Mouse (Mus musculus): ENCODE data around the gene Hdgfl3. TPM values are rescaled to one million over a fixed set of nuclear protein-coding genes. Genes with fewer than 3 reads are reported as not detected.
A peak's percentile ranks its signal among the peaks of the same experiment; 100 is the strongest.

Hdgfl3 gene
- polyA plus RNA-seq, 1 experiment from 2014 or later = 14.4 TPM

DNA sequence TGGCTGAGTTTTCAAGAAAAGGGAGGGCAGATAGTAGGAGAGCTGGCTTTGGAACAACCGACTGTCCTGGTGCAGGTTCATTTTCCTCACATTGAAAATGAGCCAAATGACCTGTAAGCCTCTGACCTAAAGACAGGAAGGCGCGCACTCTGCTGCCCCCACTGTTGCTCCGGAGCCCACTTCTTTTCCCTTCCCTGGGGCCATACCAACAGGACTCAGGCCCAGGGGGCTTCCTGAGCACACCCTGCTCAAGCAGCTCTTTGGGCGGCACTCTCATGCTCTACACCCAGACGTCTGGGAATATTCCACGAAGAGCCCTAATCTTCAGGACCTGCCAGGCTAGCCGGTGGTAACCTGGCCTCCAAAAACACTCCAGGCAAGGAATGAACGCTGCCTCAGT is 76.0 kb downstream of the Hdgfl3 start:
- no peaks in the 10 kb centered on the region for H3K36me3 ChIP-seq (ENCODE audit: insufficient read depth)
- H3K4me3 ChIP-seq (ENCODE audit: low read depth, low read length) = peak overlapping the region; percentile 50
- no peaks in the 10 kb centered on the region for H3K4me1 ChIP-seq (ENCODE audit: insufficient read depth)
- DNase-seq (peak; percentile 19), ATAC-seq (ENCODE audit: insufficient read depth) (no peak)
- peak overlapping the region; percentile 92 for H3K4me2 ChIP-seq
- no peak for TF ChIP-seq CTCF (IDR thresholded peaks at IDR 0.05; ENCODE audit: low read depth)
- H3K27ac ChIP-seq (ENCODE audit: low read depth) = no peak overlapping the region
- H3K9me3 ChIP-seq (ENCODE audit: low read depth, low read length) = no peaks in the 10 kb centered on the region
- 7% methylated on average over 9 of the region's 9 CpGs for WGBS
- H3K27me3 ChIP-seq (ENCODE audit: insufficient read depth, low read length) = peaks cover 39% of the 10 kb centered on the region
- no peak overlapping the region for H3K9ac ChIP-seq

- H3K27me3 ChIP-seq (ENCODE audit: insufficient read depth, low read length) = peaks cover 39% of the 10 kb centered on the region
- no peak overlapping the region for H3K27ac ChIP-seq (ENCODE audit: low read depth)
- no peak overlapping the region for H3K9ac ChIP-seq
- no peaks in the 10 kb centered on the region for H3K4me1 ChIP-seq (ENCODE audit: insufficient read depth)
- no peak overlapping the region for H3K4me3 ChIP-seq (ENCODE audit: low read depth, low read length)
- H3K9me3 ChIP-seq (ENCODE audit: low read depth, low read length) = no peaks in the 10 kb centered on the region
- DNase-seq (no peak), ATAC-seq (ENCODE audit: insufficient read depth) (no peak)
- WGBS = 67% methylated on average over 4 of the region's 4 CpGs
- no peak for TF ChIP-seq CTCF (IDR thresholded peaks at IDR 0.05; ENCODE audit: low read depth)
- H3K4me2 ChIP-seq = no peak overlapping the region
- no peaks in the 10 kb centered on the region for H3K36me3 ChIP-seq (ENCODE audit: insufficient read depth)
These were observed 78.1 kb downstream of the Hdgfl3 start for GRCm38 (mm10) chr7:81856221-81856620.

DNA sequence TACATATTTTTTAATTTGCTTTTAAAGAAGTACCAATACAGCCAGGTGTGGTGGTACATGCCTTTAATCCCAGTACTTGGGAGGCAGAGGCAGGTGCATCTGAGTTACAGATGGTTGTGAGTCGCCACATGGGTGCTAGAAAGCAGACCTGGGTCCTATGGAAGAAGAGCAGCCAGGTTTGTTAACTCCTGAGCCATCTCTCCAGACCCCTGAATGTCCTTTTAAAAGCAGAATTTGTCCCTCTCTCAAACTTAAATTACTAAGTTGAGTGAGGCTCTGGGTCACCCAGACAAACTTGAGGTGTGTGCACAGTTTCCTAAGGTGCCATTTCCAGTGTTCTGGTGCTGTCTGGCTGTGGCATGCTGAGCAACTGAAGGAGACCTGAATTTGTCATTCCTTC is 78.6 kb downstream of the Hdgfl3 start, which contains the start of gene Gm10160:
TSS of gene Gm10160 (minus strand) at position 101 of the 400 bp plus-strand sequence.
- ATAC-seq (ENCODE audit: insufficient read depth) (no peak), DNase-seq (no peak)
- Histone ChIP-seq H3K4me2 (peak within 1 kb of the TSS; percentile 36), H3K9ac (no peak within 1 kb of the TSS), H3K4me3 (ENCODE audit: low read depth, low read length) (no peak within 1 kb of the TSS), H3K27me3 (ENCODE audit: insufficient read depth, low read length) (peaks cover 37% of the 10 kb centered on the region), H3K36me3 (ENCODE audit: insufficient read depth) (no peaks in the 10 kb centered on the region), H3K27ac (ENCODE audit: low read depth) (no peak within 1 kb of the TSS), H3K9me3 (ENCODE audit: low read depth, low read length) (no peaks in the 10 kb centered on the region), H3K4me1 (ENCODE audit: insufficient read depth) (no peaks in the 10 kb centered on the region)
- WGBS = 64% methylated on average over 1 of the region's 1 CpGs
- TF ChIP-seq CTCF (IDR thresholded peaks at IDR 0.05; ENCODE audit: low read depth) = no peak

DNA sequence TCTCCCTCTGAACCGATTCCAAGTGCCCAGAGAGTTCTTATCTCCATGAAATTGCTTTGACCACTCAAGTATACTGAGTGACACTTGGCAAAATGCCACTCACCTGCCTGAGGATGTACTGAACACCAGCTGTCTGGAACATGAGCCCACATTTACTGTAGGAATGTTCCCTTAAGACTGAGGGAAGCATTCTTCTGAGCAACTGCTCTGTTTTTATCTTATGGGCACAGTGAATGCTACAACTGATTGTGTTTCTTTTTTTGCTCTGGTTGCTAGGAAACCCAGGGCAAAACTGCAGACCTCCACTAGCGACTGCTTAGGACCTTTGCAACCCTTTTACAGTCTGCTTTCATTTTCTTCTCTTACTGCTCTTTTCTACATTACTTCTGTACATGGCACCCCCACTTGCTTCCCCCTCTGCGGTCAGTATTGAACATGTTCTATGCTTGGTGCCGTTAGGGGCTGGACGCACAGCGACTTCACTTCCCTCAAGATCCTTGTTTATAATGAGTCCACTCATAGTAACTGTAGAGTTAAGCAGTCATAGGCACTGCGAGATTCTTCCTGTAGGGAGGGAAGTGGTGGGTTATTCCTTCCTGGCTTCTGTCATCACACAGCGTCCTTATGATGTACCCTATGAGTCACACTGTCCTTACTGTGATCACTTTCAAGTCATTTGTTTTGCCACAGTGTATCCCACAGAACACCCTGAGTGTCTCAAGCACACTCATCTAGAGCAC is 79.5 kb downstream of the Hdgfl3 start:
- Histone ChIP-seq H3K4me2 (peak overlapping the region; percentile 36), H3K4me3 (ENCODE audit: low read depth, low read length) (no peak overlapping the region), H3K9ac (no peak overlapping the region), H3K27me3 (ENCODE audit: insufficient read depth, low read length) (peaks cover 28% of the 10 kb centered on the region), H3K36me3 (ENCODE audit: insufficient read depth) (no peaks in the 10 kb centered on the region), H3K4me1 (ENCODE audit: insufficient read depth) (no peaks in the 10 kb centered on the region), H3K27ac (ENCODE audit: low read depth) (no peak overlapping the region), H3K9me3 (ENCODE audit: low read depth, low read length) (no peaks in the 10 kb centered on the region)
- DNase-seq = peak; percentile 32
- no peak for ATAC-seq (ENCODE audit: insufficient read depth)
- WGBS = 50% methylated on average over 8 of the region's 8 CpGs
- TF ChIP-seq CTCF (IDR thresholded peaks at IDR 0.05; ENCODE audit: low read depth) = no peak

GRCm38 (mm10) chr7:81851706-81852105 is 82.6 kb downstream of the Hdgfl3 start:
- ATAC-seq (ENCODE audit: insufficient read depth) = no peak
- WGBS = 72% methylated on average over 3 of the region's 3 CpGs

DNA sequence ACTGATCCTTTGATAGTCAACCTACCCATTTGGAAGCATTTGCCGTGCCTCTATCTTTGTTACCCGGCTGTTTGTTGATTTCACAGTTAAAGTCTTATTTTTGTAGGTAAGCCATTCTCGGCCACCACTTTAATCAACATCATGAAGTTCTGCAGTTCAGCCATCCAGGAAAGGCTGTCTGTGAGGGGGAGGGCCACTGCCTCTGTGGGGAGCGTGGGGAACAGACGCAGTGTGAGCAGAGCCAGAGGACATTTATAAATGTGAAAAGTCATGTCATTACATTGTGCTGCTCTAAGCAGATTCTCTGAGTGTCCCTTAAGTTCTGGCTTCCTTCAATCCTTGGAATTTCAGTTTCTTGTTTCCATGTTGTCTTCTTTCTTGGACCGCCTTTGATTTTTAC is 84.1 kb downstream of the Hdgfl3 start:
- ATAC-seq (ENCODE audit: insufficient read depth) (no peak), DNase-seq (no peak)
- H3K36me3 ChIP-seq (ENCODE audit: insufficient read depth) = no peaks in the 10 kb centered on the region
- H3K27ac ChIP-seq (ENCODE audit: low read depth) = no peak overlapping the region
- H3K4me2 ChIP-seq = no peak overlapping the region
- no peaks in the 10 kb centered on the region for H3K9me3 ChIP-seq (ENCODE audit: low read depth, low read length)
- no peaks in the 10 kb centered on the region for H3K4me1 ChIP-seq (ENCODE audit: insufficient read depth)
- WGBS = 68% methylated on average over 6 of the region's 6 CpGs
- no peak for TF ChIP-seq CTCF (IDR thresholded peaks at IDR 0.05; ENCODE audit: low read depth)
- H3K27me3 ChIP-seq (ENCODE audit: insufficient read depth, low read length) = no peaks in the 10 kb centered on the region
- H3K9ac ChIP-seq = no peak overlapping the region
- no peak overlapping the region for H3K4me3 ChIP-seq (ENCODE audit: low read depth, low read length)

More at GRCm38 (mm10) chr7:81851706-81852105, 82.6 kb downstream of the Hdgfl3 start:
- no peak overlapping the region for H3K9ac ChIP-seq
- no peak overlapping the region for H3K27ac ChIP-seq (ENCODE audit: low read depth)
- no peak overlapping the region for H3K4me3 ChIP-seq (ENCODE audit: low read depth, low read length)
- H3K4me2 ChIP-seq = no peak overlapping the region
- H3K36me3 ChIP-seq (ENCODE audit: insufficient read depth) = no peaks in the 10 kb centered on the region
- TF ChIP-seq CTCF (IDR thresholded peaks at IDR 0.05; ENCODE audit: low read depth) = no peak
- 0 out of 2 replicates have a peak, but pooled peaks cover 3% of the 10 kb centered on the region for H3K27me3 ChIP-seq (ENCODE audit: insufficient read depth, low read length)
- no peak for DNase-seq
- H3K4me1 ChIP-seq (ENCODE audit: insufficient read depth) = no peaks in the 10 kb centered on the region
- no peaks in the 10 kb centered on the region for H3K9me3 ChIP-seq (ENCODE audit: low read depth, low read length)

DNA sequence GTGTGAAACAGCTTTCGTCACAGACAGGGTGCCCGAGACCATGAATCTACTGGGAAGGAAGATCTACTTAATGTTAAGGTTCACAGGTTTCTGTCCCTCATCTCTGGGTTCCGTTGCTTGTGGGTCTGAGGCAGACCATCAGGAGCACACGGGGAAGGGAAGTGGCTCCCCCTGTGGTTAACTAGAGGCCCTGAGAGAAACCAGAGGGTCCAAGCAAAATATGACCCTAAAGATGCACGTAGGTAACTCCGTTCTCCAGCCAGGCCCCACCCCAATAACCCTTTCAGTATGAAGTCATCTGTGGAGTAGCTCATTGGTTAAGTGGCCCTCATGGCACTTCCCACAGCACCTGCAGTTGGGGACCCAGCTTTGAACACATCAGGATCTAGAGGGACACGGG is 84.6 kb downstream of the Hdgfl3 start:
- Histone ChIP-seq H3K4me3 (ENCODE audit: low read depth, low read length) (no peak overlapping the region), H3K4me1 (ENCODE audit: insufficient read depth) (no peaks in the 10 kb centered on the region), H3K9ac (no peak overlapping the region), H3K27ac (ENCODE audit: low read depth) (no peak overlapping the region), H3K36me3 (ENCODE audit: insufficient read depth) (no peaks in the 10 kb centered on the region), H3K4me2 (no peak overlapping the region), H3K27me3 (ENCODE audit: insufficient read depth, low read length) (no peaks in the 10 kb centered on the region), H3K9me3 (ENCODE audit: low read depth, low read length) (no peaks in the 10 kb centered on the region)
- 79% methylated on average over 7 of the region's 7 CpGs for WGBS
- TF ChIP-seq CTCF (IDR thresholded peaks at IDR 0.05; ENCODE audit: low read depth) = no peak
- ATAC-seq (ENCODE audit: insufficient read depth) (no peak), DNase-seq (no peak)
